Mouse (Mus musculus) MEL (cell line): Measurements from ENCODE around the gene Eml2. TPM values are rescaled to one million over a fixed set of nuclear protein-coding genes. Genes with fewer than 3 reads are reported as not detected.

Source experiments
- DNase-seq: peaks from one replicate; pipeline ENCODE4 v3.0.0; 2011; ENCODE audit warnings: low read depth, low spot score
- H3K27ac ChIP-seq: 2 replicates; pipeline ENCODE4 v1.5.1; 2012; ENCODE audit warnings: low read depth, mild to moderate bottlenecking, control low read depth, low read length, moderate library complexity; ENCODE audit not compliant: control insufficient read depth
- H3K27me3 ChIP-seq, 2 experiments: fragments of 150-350 bp in 1 of 2; sonication (generic) in 1 of 2; 2 replicates each; pipeline ENCODE4 v1.6.1; 2012; ENCODE audit warnings: low read length in 2 of 2, mild to moderate bottlenecking in 2 of 2, improper control_type of control experiment in 1 of 2, moderate library complexity in 1 of 2; ENCODE audit not compliant: insufficient read depth in 2 of 2, control insufficient read depth in 1 of 2
- H3K36me3 ChIP-seq, 2 experiments: 2 replicates each; pipeline ENCODE4 v1.6.1; 2012 to 2014; ENCODE audit warnings: low read length in 2 of 2, improper control_type of control experiment in 1 of 2, inconsistent platforms in 1 of 2, mild to moderate bottlenecking in 1 of 2; ENCODE audit not compliant: insufficient read depth in 2 of 2, control insufficient read depth in 1 of 2
- H3K4me1 ChIP-seq, 2 experiments: fragments of 150-350 bp in 1 of 2; sonication (generic) in 1 of 2; 2 replicates each; pipeline ENCODE4 v1.6.1; 2012; ENCODE audit warnings: low read length in 2 of 2, improper control_type of control experiment in 1 of 2, mild to moderate bottlenecking in 1 of 2; ENCODE audit not compliant: insufficient read depth in 2 of 2, control insufficient read depth in 1 of 2
- H3K4me3 ChIP-seq, 2 experiments: fragments of 150-350 bp in 1 of 2; sonication (generic) in 1 of 2; 2 replicates each; pipeline ENCODE4 v1.5.1; 2012; ENCODE audit warnings: low read depth in 2 of 2, low read length in 2 of 2, mild to moderate bottlenecking in 2 of 2, moderate library complexity in 2 of 2, control low read depth in 1 of 2, improper control_type of control experiment in 1 of 2; ENCODE audit not compliant: control insufficient read depth in 1 of 2, insufficient read depth in 1 of 2
- H3K79me2 ChIP-seq: 2 replicates; pipeline ENCODE4 v1.6.1; 2012; ENCODE audit warnings: mild to moderate bottlenecking, low read length, moderate library complexity; ENCODE audit not compliant: control insufficient read depth, poor library complexity, insufficient read depth
- H3K9ac ChIP-seq: 2 replicates; pipeline ENCODE4 v1.6.1; 2012; ENCODE audit warnings: low read depth, mild to moderate bottlenecking, control low read depth, low read length, moderate library complexity; ENCODE audit not compliant: control insufficient read depth, poor library complexity, severe bottlenecking
- H3K9me3 ChIP-seq: fragments of 150-350 bp; sonication (generic); replicated peaks from 2 replicates; pipeline ENCODE4 v1.6.1; 2012; ENCODE audit warnings: mild to moderate bottlenecking, low read length, improper control_type of control experiment, moderate library complexity; ENCODE audit not compliant: insufficient read depth
- CHD1 ChIP-seq: IDR thresholded peaks from 2 replicates; pipeline ENCODE4 v1.6.1; 2012; ENCODE audit warnings: low read depth, mild to moderate bottlenecking, inconsistent platforms, low read length, improper control_type of control experiment
- E2F4 ChIP-seq: IDR thresholded peaks from 2 replicates; pipeline ENCODE4 v1.6.1; 2011; ENCODE audit warnings: low read depth, low read length, improper control_type of control experiment, borderline replicate concordance
- ELF1 ChIP-seq: IDR thresholded peaks from 2 replicates; pipeline ENCODE4 v1.6.1; 2014; ENCODE audit warnings: low read depth, mild to moderate bottlenecking, inconsistent platforms, low read length, improper control_type of control experiment, moderate library complexity
- EP300 ChIP-seq, 2 experiments: IDR thresholded peaks; 2 replicates each; pipeline ENCODE4 v1.6.1; 2011; ENCODE audit warnings: improper control_type of control experiment in 2 of 2, low read length in 2 of 2, low read depth in 1 of 2, mild to moderate bottlenecking in 1 of 2
- GATA1 ChIP-seq: IDR thresholded peaks from 2 replicates; pipeline ENCODE4 v1.6.1; 2011; ENCODE audit warnings: low read depth, low read length, improper control_type of control experiment
- MAZ ChIP-seq: IDR thresholded peaks from 2 replicates; pipeline ENCODE4 v1.6.1; 2012; ENCODE audit warnings: low read depth, mild to moderate bottlenecking, inconsistent platforms, low read length, improper control_type of control experiment
- MXI1 ChIP-seq: IDR thresholded peaks from 2 replicates; pipeline ENCODE4 v1.6.1; 2011; ENCODE audit warnings: mild to moderate bottlenecking, low read depth, low read length, improper control_type of control experiment
- MYC ChIP-seq: IDR thresholded peaks from 2 replicates; pipeline ENCODE4 v1.6.1; 2011; ENCODE audit warnings: low read depth, mild to moderate bottlenecking, low read length, improper control_type of control experiment, moderate library complexity
- NRF1 ChIP-seq: IDR thresholded peaks from 2 replicates; pipeline ENCODE4 v1.6.1; 2014; ENCODE audit warnings: low read depth, mild to moderate bottlenecking, inconsistent platforms, low read length, improper control_type of control experiment, moderate library complexity; ENCODE audit not compliant: poor library complexity, insufficient read depth, severe bottlenecking
- POLR2AphosphoS2 ChIP-seq: IDR thresholded peaks from 2 replicates; pipeline ENCODE4 v1.6.1; 2011; ENCODE audit warnings: low read length, improper control_type of control experiment
- RAD21 ChIP-seq: IDR thresholded peaks from 2 replicates; pipeline ENCODE4 v1.6.1; 2011; ENCODE audit warnings: mild to moderate bottlenecking, low read depth, low read length, improper control_type of control experiment
- RCOR1 ChIP-seq: IDR thresholded peaks from 2 replicates; pipeline ENCODE4 v1.6.1; 2012; ENCODE audit warnings: low read depth, mild to moderate bottlenecking, inconsistent platforms, low read length, improper control_type of control experiment
- SMC3 ChIP-seq: IDR thresholded peaks from 2 replicates; pipeline ENCODE4 v1.6.1; 2011; ENCODE audit warnings: low read depth, low read length, improper control_type of control experiment
- TAL1 ChIP-seq: IDR thresholded peaks from 2 replicates; pipeline ENCODE4 v1.6.1; 2012; ENCODE audit warnings: mild to moderate bottlenecking, inconsistent platforms, low read length, moderate library complexity, mixed read lengths
- TBP ChIP-seq: IDR thresholded peaks from 2 replicates; pipeline ENCODE4 v1.8.0; 2011; ENCODE audit warnings: low read depth, low read length, improper control_type of control experiment
- USF1 ChIP-seq: IDR thresholded peaks from 2 replicates; pipeline ENCODE4 v1.6.1; 2014; ENCODE audit warnings: low read depth, mild to moderate bottlenecking, inconsistent platforms, low read length, improper control_type of control experiment, moderate library complexity
- ZC3H11A ChIP-seq: IDR thresholded peaks from 2 replicates; pipeline ENCODE4 v1.6.1; 2012; ENCODE audit warnings: low read depth, mild to moderate bottlenecking, inconsistent platforms, low read length, improper control_type of control experiment
- ZKSCAN1 ChIP-seq: IDR thresholded peaks from 2 replicates; pipeline ENCODE4 v1.6.1; 2012; ENCODE audit warnings: low read depth, mild to moderate bottlenecking, inconsistent platforms, low read length, improper control_type of control experiment, moderate library complexity
- ZMIZ1 ChIP-seq: IDR thresholded peaks from 2 replicates; pipeline ENCODE4 v1.6.1; 2012; ENCODE audit warnings: low read depth, mild to moderate bottlenecking, inconsistent platforms, low read length, improper control_type of control experiment, moderate library complexity
- ZNF384 ChIP-seq: IDR thresholded peaks from 2 replicates; pipeline ENCODE4 v1.6.1; 2012; ENCODE audit warnings: low read depth, mild to moderate bottlenecking, inconsistent platforms, low read length, improper control_type of control experiment
- polyA plus RNA-seq, 2 experiments: library from polyadenylated mRNA; stranded (reverse) in 1 of 2; unstranded in 1 of 2; fragments of >175 nt in 1 of 2; fragments of >200 nt in 1 of 2; gene quantifications; 2 replicates each; pipeline versions ENCODE4 v1.2.1 to v1.2.4; 2012; ENCODE audit warnings: low replicate concordance in 2 of 2, low read depth in 1 of 2; ENCODE audit not compliant: insufficient read length in 2 of 2, insufficient read depth in 1 of 2, missing spikeins in 1 of 2
- total RNA-seq: library from RNA; depleted of rRNA; stranded (reverse); fragments of 300-350 nt; gene quantifications from 2 replicates; pipeline ENCODE4 v1.2.3, GENCODE M21; 2012

Gene Eml2
- total and polyA plus RNA-seq, 3 experiments, result 22.0 to 43.6 TPM; not detected in 1

GRCm38 (mm10) chr7:19176516-19176947 lies 311 bp downstream of the Eml2 start:
- Histone ChIP-seq H3K79me2 (no peaks in the 10 kb centered on the region), H3K4me1 (peaks cover 9 to 20% of the 10 kb centered on the region in 2 experiments), H3K9me3 (no peaks in the 10 kb centered on the region), H3K27me3 (no peaks in the 10 kb centered on the region), H3K36me3 (peaks cover 0 to 6% of the 10 kb centered on the region in 2 experiments; a peak in 2 of 4 replicates), H3K4me3 (no peak overlapping the region), H3K27ac (no peak overlapping the region), H3K9ac (no peak overlapping the region)
- TF ChIP-seq ZNF384, result no peak
- TF ChIP-seq NRF1, result no peak
- no peak for TF ChIP-seq USF1
- TF ChIP-seq RAD21, result no peak
- no peak for TF ChIP-seq ZC3H11A
- no peak for TF ChIP-seq CHD1
- no peak for TF ChIP-seq POLR2AphosphoS2
- TF ChIP-seq ZKSCAN1, result no peak
- TF ChIP-seq MYC, result no peak
- no peak for TF ChIP-seq TBP
- TF ChIP-seq ELF1, result no peak
- TF ChIP-seq MAZ, result no peak
- TF ChIP-seq SMC3, result no peak
- no peak for TF ChIP-seq EP300 (IDR thresholded peaks at IDR 0.05; ENCODE audit: low read depth in 1 of 2, low read length in 2 of 2)
- TF ChIP-seq GATA1, result no peak
- no peak for DNase-seq

- Histone ChIP-seq H3K4me3 (no peak overlapping the region), H3K79me2 (no peaks in the 10 kb centered on the region), H3K27ac (no peak overlapping the region), H3K27me3 (no peaks in the 10 kb centered on the region), H3K9ac (no peak overlapping the region), H3K4me1 (peaks cover 9 to 21% of the 10 kb centered on the region in 2 experiments), H3K36me3 (peaks cover 0 to 6% of the 10 kb centered on the region in 2 experiments; a peak in 2 of 4 replicates), H3K9me3 (no peaks in the 10 kb centered on the region)
- no peak for DNase-seq
- TF ChIP-seq TAL1 (no peak), RCOR1 (no peak), MXI1 (no peak), E2F4 (no peak), ZMIZ1 (no peak), EP300 (IDR thresholded peaks at IDR 0.05; ENCODE audit: low read depth in 1 of 2, low read length in 2 of 2) (no peak), TBP (no peak)
Measured at GRCm38 (mm10) chr7:19177216-19177615, 995 bp downstream of the Eml2 start.
